In the genomic region with DNA sequence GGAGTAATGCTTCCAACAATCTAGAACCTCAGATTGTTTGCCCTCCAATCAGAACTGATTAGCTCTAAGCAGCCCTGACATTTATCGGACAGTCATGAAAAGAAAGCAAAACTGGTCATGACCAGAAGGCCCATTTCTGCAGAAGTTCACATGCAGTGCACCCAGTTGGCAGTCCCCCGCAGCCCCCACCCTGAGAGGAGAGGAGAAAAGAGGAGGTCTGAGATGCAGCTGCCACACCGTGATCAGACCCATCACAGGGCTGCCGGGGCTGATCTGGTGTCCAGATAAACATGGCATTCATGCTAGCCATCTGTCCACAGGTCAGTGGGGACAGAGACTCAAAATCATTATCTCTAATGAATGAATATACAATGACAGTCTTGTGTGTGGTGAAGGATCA, we compare ENCODE assay signal across 23 mouse cellular contexts.
A peak's percentile ranks its signal among the peaks of the same experiment; 100 is the strongest.
DNase-seq lines count a peak whose midpoint lies in the region; ATAC-seq and TF ChIP-seq lines count a peak whose summit lies in the region.
"Had no signal": no experiment of that assay in that cellular context is flagged by ENCODE, and none has a peak within 500 bp of the region (broad histone marks: within the 10 kb centered on the region; RNA-seq: fewer than 3 reads in every experiment).

No protein-coding gene starts in this region.

- TF ChIP-seq CTCF in midbrain, postnatal 0 days (IDR thresholded peaks at IDR 0.05): no peak

- H3K4me3 ChIP-seq in hindbrain, embryonic 10.5 days: no peak overlapping the region
- no peak overlapping the region for H3K4me3 ChIP-seq in hindbrain, embryonic 13.5 days
- H3K4me3 ChIP-seq in midbrain, postnatal 0 days (ENCODE audit: low read depth, low read length): no peak overlapping the region
- H3K4me3 ChIP-seq in midbrain, embryonic 16.5 days (ENCODE audit: low read depth, low read length): no peak overlapping the region
- no peak overlapping the region for H3K4me3 ChIP-seq in hindbrain, embryonic 15.5 days
- H3K4me3 ChIP-seq in forebrain, embryonic 11.5 days (ENCODE audit: low read depth, low read length): no peak overlapping the region
- H3K4me3 ChIP-seq: embryonic facial prominence, embryonic 12.5 days; forebrain, embryonic 15.5 days; left cerebral cortex, adult 2 months; limb, embryonic 13.5 days; lung, embryonic 15.5 days; neural tube, embryonic 12.5 days had no signal

- no peaks in the 10 kb centered on the region for H3K27me3 ChIP-seq in hindbrain, embryonic 10.5 days (ENCODE audit: insufficient read depth, poor library complexity, severe bottlenecking)
- H3K27me3 ChIP-seq in hindbrain, embryonic 13.5 days: no peaks in the 10 kb centered on the region
- no peaks in the 10 kb centered on the region for H3K27me3 ChIP-seq in midbrain, postnatal 0 days (ENCODE audit: insufficient read depth, low read length)
- no peaks in the 10 kb centered on the region for H3K27me3 ChIP-seq in midbrain, embryonic 16.5 days (ENCODE audit: control insufficient read depth, insufficient read depth, low read depth, low read length)
- no peaks in the 10 kb centered on the region for H3K27me3 ChIP-seq in hindbrain, embryonic 15.5 days
- no peaks in the 10 kb centered on the region for H3K27me3 ChIP-seq in forebrain, embryonic 11.5 days (ENCODE audit: control insufficient read depth, insufficient read depth, low read length)
- H3K27me3 ChIP-seq: CH12.LX; embryonic facial prominence, embryonic 12.5 days; forebrain, embryonic 15.5 days; limb, embryonic 13.5 days; lung, embryonic 15.5 days; neural tube, embryonic 12.5 days had no signal

- peak; percentile 37 for DNase-seq in hindbrain, embryonic 10.5 days (ENCODE audit: low spot score)
- DNase-seq in midbrain, postnatal 0 days (ENCODE audit: low spot score): peak; percentile 73
- DNase-seq in forebrain, embryonic 11.5 days (ENCODE audit: low spot score): no peak
- no peak for DNase-seq in thymus, postnatal 10 days (ENCODE audit: low spot score in 2 of 2)
- DNase-seq: adrenal gland, postnatal 36 days; cerebellum, adult 11-12 months; gastrocnemius, postnatal 25 days; kidney, adult 9 months; kidney, postnatal 36 days; right cerebral cortex, postnatal 14 days; spleen, adult 18-20 months; thymus, adult 2 months had no signal

- no peaks in the 10 kb centered on the region for H3K9me3 ChIP-seq in hindbrain, embryonic 10.5 days
- no peaks in the 10 kb centered on the region for H3K9me3 ChIP-seq in hindbrain, embryonic 13.5 days
- H3K9me3 ChIP-seq in midbrain, postnatal 0 days (ENCODE audit: low read length): no peaks in the 10 kb centered on the region
- no peaks in the 10 kb centered on the region for H3K9me3 ChIP-seq in midbrain, embryonic 16.5 days (replicated peaks; ENCODE audit: control insufficient read depth, low read length, poor library complexity, severe bottlenecking)
- H3K9me3 ChIP-seq in hindbrain, embryonic 15.5 days: no peaks in the 10 kb centered on the region
- no peaks in the 10 kb centered on the region for H3K9me3 ChIP-seq in forebrain, embryonic 11.5 days (ENCODE audit: control insufficient read depth, low read length)
- H3K9me3 ChIP-seq: embryonic facial prominence, embryonic 12.5 days; forebrain, embryonic 15.5 days; limb, embryonic 13.5 days; lung, embryonic 15.5 days; neural tube, embryonic 12.5 days had no signal

- WGBS in hindbrain, embryonic 10.5 days: 50% methylated on average over 4 of the region's 4 CpGs
- WGBS in hindbrain, embryonic 13.5 days: 44% methylated on average over 4 of the region's 4 CpGs
- 46% methylated on average over 4 of the region's 4 CpGs for WGBS in midbrain, postnatal 0 days
- 56% methylated on average over 4 of the region's 4 CpGs for WGBS in midbrain, embryonic 16.5 days
- 44% methylated on average over 4 of the region's 4 CpGs for WGBS in hindbrain, embryonic 15.5 days
- WGBS in forebrain, embryonic 11.5 days: 82% methylated on average over 4 of the region's 4 CpGs

- H3K27ac ChIP-seq in hindbrain, embryonic 10.5 days: peak overlapping the region; percentile 45
- no peak overlapping the region for H3K27ac ChIP-seq in hindbrain, embryonic 13.5 days
- no peak overlapping the region for H3K27ac ChIP-seq in midbrain, postnatal 0 days (ENCODE audit: low read depth, low read length)
- no peak overlapping the region for H3K27ac ChIP-seq in midbrain, embryonic 16.5 days (ENCODE audit: low read length)
- no peak overlapping the region for H3K27ac ChIP-seq in hindbrain, embryonic 15.5 days (replicated peaks)
- H3K27ac ChIP-seq in forebrain, embryonic 11.5 days (ENCODE audit: low read depth, low read length): no peak overlapping the region
- H3K27ac ChIP-seq: embryonic facial prominence, embryonic 12.5 days; forebrain, embryonic 15.5 days; left cerebral cortex, adult 2 months; limb, embryonic 13.5 days; liver, embryonic 14.5 days; lung, embryonic 15.5 days; neural tube, embryonic 12.5 days had no signal

- no peak overlapping the region for H3K9ac ChIP-seq in hindbrain, embryonic 13.5 days
- H3K9ac ChIP-seq in midbrain, postnatal 0 days (replicated peaks; ENCODE audit: low read length, poor library complexity, severe bottlenecking): no peak overlapping the region
- H3K9ac ChIP-seq in midbrain, embryonic 16.5 days (ENCODE audit: low read depth, low read length): no peak overlapping the region
- no peak overlapping the region for H3K9ac ChIP-seq in hindbrain, embryonic 15.5 days
- H3K9ac ChIP-seq in forebrain, embryonic 11.5 days (ENCODE audit: low read length): no peak overlapping the region
- H3K9ac ChIP-seq: embryonic facial prominence, embryonic 12.5 days; forebrain, embryonic 15.5 days; limb, embryonic 13.5 days; liver, embryonic 14.5 days; lung, embryonic 15.5 days; neural tube, embryonic 12.5 days had no signal

- no peaks in the 10 kb centered on the region for H3K36me3 ChIP-seq in hindbrain, embryonic 10.5 days
- no peaks in the 10 kb centered on the region for H3K36me3 ChIP-seq in hindbrain, embryonic 13.5 days
- no peaks in the 10 kb centered on the region for H3K36me3 ChIP-seq in midbrain, postnatal 0 days (ENCODE audit: insufficient read depth, low read length)
- H3K36me3 ChIP-seq in midbrain, embryonic 16.5 days (ENCODE audit: control insufficient read depth, insufficient read depth, low read length): no peaks in the 10 kb centered on the region
- H3K36me3 ChIP-seq in hindbrain, embryonic 15.5 days: no peaks in the 10 kb centered on the region
- H3K36me3 ChIP-seq in forebrain, embryonic 11.5 days (ENCODE audit: control insufficient read depth, insufficient read depth, low read length): no peaks in the 10 kb centered on the region
- H3K36me3 ChIP-seq: embryonic facial prominence, embryonic 12.5 days; forebrain, embryonic 15.5 days; limb, embryonic 13.5 days; lung, embryonic 15.5 days; neural tube, embryonic 12.5 days had no signal

- peaks cover 4% of the 10 kb centered on the region; the same call in 1 of the 2 replicates for H3K4me1 ChIP-seq in hindbrain, embryonic 10.5 days (replicated peaks)
- peaks cover 4% of the 10 kb centered on the region; the same call in 1 of the 2 replicates for H3K4me1 ChIP-seq in hindbrain, embryonic 13.5 days (replicated peaks)
- H3K4me1 ChIP-seq in midbrain, postnatal 0 days (ENCODE audit: insufficient read depth, low read length): no peaks in the 10 kb centered on the region
- 0 out of 2 replicates have a peak, but pooled peaks cover 4% of the 10 kb centered on the region for H3K4me1 ChIP-seq in midbrain, embryonic 16.5 days (ENCODE audit: control insufficient read depth, insufficient read depth, low read length)
- 0 out of 2 replicates have a peak, but pooled peaks cover 3% of the 10 kb centered on the region for H3K4me1 ChIP-seq in hindbrain, embryonic 15.5 days (replicated peaks)
- no peaks in the 10 kb centered on the region for H3K4me1 ChIP-seq in forebrain, embryonic 11.5 days (replicated peaks; ENCODE audit: control insufficient read depth, insufficient read depth, low read length)
- H3K4me1 ChIP-seq: embryonic facial prominence, embryonic 12.5 days; forebrain, embryonic 15.5 days; limb, embryonic 13.5 days; neural tube, embryonic 12.5 days had no signal

- no peak for ATAC-seq in hindbrain, embryonic 13.5 days (ENCODE audit: low FRiP score)
- peak; percentile 49; the same call in 1 of the 2 replicates for ATAC-seq in midbrain, postnatal 0 days (ENCODE audit: low FRiP score)
- ATAC-seq in midbrain, embryonic 16.5 days: no peak
- ATAC-seq in hindbrain, embryonic 15.5 days (ENCODE audit: low FRiP score, low read depth): peak; percentile 51; the same call in 1 of the 2 replicates
- no peak for ATAC-seq in forebrain, embryonic 11.5 days (replicated peaks; ENCODE audit: low FRiP score)
- ATAC-seq: forebrain, embryonic 15.5 days had no signal

- H3K4me2 ChIP-seq in hindbrain, embryonic 13.5 days: no peak overlapping the region
- no peak overlapping the region for H3K4me2 ChIP-seq in midbrain, postnatal 0 days (ENCODE audit: low read depth, low read length, poor library complexity, severe bottlenecking)
- no peak overlapping the region for H3K4me2 ChIP-seq in midbrain, embryonic 16.5 days (ENCODE audit: low read length)
- H3K4me2 ChIP-seq in hindbrain, embryonic 15.5 days: no peak overlapping the region
- H3K4me2 ChIP-seq in forebrain, embryonic 11.5 days (ENCODE audit: low read depth, low read length, severe bottlenecking): no peak overlapping the region
- H3K4me2 ChIP-seq: embryonic facial prominence, embryonic 12.5 days; forebrain, embryonic 15.5 days; limb, embryonic 13.5 days; lung, embryonic 15.5 days; neural tube, embryonic 12.5 days had no signal

Comparison
In these comparisons a context has a peak if more than half of its experiments do, and no peak if none do; other contexts are left out.
1. ATAC-seq: peak in midbrain, postnatal 0 days (single experiment) and hindbrain, embryonic 15.5 days (single experiment); none in hindbrain, embryonic 13.5 days (single experiment), midbrain, embryonic 16.5 days (single experiment) and forebrain, embryonic 11.5 days (single experiment).
2. DNase-seq: peak in hindbrain, embryonic 10.5 days (single experiment) and midbrain, postnatal 0 days (single experiment); none in forebrain, embryonic 11.5 days (single experiment) and thymus, postnatal 10 days (0 of 2).